Mouse (Mus musculus) neural tube, embryonic 11.5 days (tissue): Measurements from ENCODE around the gene Hist1h4k. TPM values are rescaled to one million over a fixed set of nuclear protein-coding genes. Genes with fewer than 3 reads are reported as not detected.
"Not testable (repeated sequence)": the region's sequence is repeated elsewhere in the genome, so short reads cannot be mapped to it uniquely, and the experiment has no call there.

ENCODE experiments used
- ATAC-seq: fragments of 200-750 bp; cut with Nextera tagmentation; 2 replicates; pipeline ENCODE4 v1.8.0; 2017; ENCODE audit warnings: moderate number of reproducible peaks, mild to moderate bottlenecking, moderate TSS enrichment, moderate library complexity; ENCODE audit not compliant: insufficient read depth, low FRiP score, low TSS enrichment
- DNase-seq: peaks from one replicate; pipeline ENCODE4 v3.0.0-alpha.2; 2015; ENCODE audit warnings: low spot score
- H3K27ac ChIP-seq: fragments of 300-500 bp; sonication (generic); 2 replicates; pipeline ENCODE4 v1.5.1; 2014; ENCODE audit warnings: low read depth, mild to moderate bottlenecking, low read length
- H3K27me3 ChIP-seq: fragments of 300-500 bp; sonication (generic); 2 replicates; pipeline ENCODE4 v1.6.1; 2014; ENCODE audit warnings: mild to moderate bottlenecking, low read length, mixed read lengths; ENCODE audit not compliant: control insufficient read depth, insufficient read depth
- H3K36me3 ChIP-seq: fragments of 300-500 bp; sonication (generic); 2 replicates; pipeline ENCODE4 v1.6.1; 2014; ENCODE audit warnings: mild to moderate bottlenecking, low read length, moderate library complexity, mixed read lengths; ENCODE audit not compliant: control insufficient read depth, insufficient read depth
- H3K4me1 ChIP-seq: fragments of 300-500 bp; sonication (generic); 2 replicates; pipeline ENCODE4 v1.6.1; 2014; ENCODE audit warnings: low read length, mixed read lengths; ENCODE audit not compliant: control insufficient read depth, insufficient read depth
- H3K4me2 ChIP-seq: fragments of 300-500 bp; sonication (generic); 2 replicates; pipeline ENCODE4 v1.6.1; 2014; ENCODE audit warnings: low read depth, mild to moderate bottlenecking, moderate library complexity
- H3K4me3 ChIP-seq: fragments of 300-500 bp; sonication (generic); 2 replicates; pipeline ENCODE4 v1.5.1; 2014; ENCODE audit warnings: low read depth, low read length
- H3K9ac ChIP-seq: fragments of 300-500 bp; sonication (generic); 2 replicates; pipeline ENCODE4 v1.6.1; 2014; ENCODE audit warnings: mild to moderate bottlenecking, low read length
- H3K9me3 ChIP-seq: fragments of 300-500 bp; sonication (generic); 2 replicates; pipeline ENCODE4 v1.6.1; 2016; ENCODE audit warnings: low read length; ENCODE audit not compliant: control insufficient read depth
- WGBS: fragments of 180-500 bp; shearing (Covaris S2); extraction: QIAGEN DNeasy Blood & Tissue Kit; methylation state at CpG from one replicate; pipeline ENCODE4 v1.1.7; 2014; 5-methylcytosine and 5-hydroxymethylcytosine counted together
- polyA plus RNA-seq: library from polyadenylated mRNA; unstranded; fragments of >200 nt; fragmentation: Nextera tagmentation; extraction: Ambion mirVana; gene quantifications from 2 replicates; pipeline ENCODE4 v1.2.1, GENCODE M21; 2014

Hist1h4k gene
- polyA plus RNA-seq, 1 experiment from 2014 or later: 1.8 TPM

DNA sequence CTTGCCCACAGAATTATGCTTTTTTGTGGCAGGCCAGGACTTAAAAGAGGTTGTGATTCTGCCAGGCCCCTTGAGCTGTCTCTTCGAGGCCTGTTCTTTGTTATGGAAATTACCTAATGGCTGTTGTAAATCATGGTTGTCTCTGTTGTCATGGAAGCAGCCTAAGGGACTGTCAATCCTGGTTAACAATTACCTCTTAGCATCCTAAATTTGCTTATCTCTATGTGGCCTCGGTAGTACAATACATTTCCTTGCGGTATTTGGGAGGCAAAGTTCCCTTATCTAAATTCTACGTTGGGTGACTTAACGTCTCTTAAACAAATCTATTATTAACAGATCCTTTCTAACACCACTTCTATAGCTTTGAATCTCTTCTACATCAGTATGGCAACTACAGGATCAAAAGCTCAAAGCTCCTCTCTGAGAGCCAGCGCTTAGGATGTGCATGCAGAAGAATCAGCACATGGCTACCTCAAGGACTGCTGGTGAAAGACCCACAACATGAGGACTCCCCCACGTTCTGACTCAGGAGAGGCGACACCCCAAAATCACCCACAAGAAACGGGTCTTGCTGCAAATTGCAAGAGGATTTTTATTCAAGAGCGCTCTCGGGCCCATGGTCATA, 22.2 kb downstream of the Hist1h4k start:
- Histone ChIP-seq H3K4me3 (no peak overlapping the region), H3K27me3 (no peaks in the 10 kb centered on the region), H3K4me2 (no peak overlapping the region), H3K9me3 (no peaks in the 10 kb centered on the region), H3K4me1 (peaks cover 5% of the 10 kb centered on the region; the same call in 1 of the 2 replicates), H3K36me3 (no peaks in the 10 kb centered on the region), H3K27ac (no peak overlapping the region), H3K9ac (no peak overlapping the region)
- WGBS: 20% methylated on average over 10 of the region's 11 CpGs
- peak; percentile 86 for ATAC-seq
- DNase-seq: no peak

GRCm38 (mm10) chr13:21722993-21723836, 27.1 kb downstream of the Hist1h4k start:
- DNase-seq (peak; percentile 46), ATAC-seq (no peak)
- peak overlapping the region; percentile 61; the same call in 1 of the 2 replicates for H3K9ac ChIP-seq
- H3K4me2 ChIP-seq: no peak overlapping the region; the same call in 1 of the 2 replicates
- H3K4me1 ChIP-seq: peaks cover 25% of the 10 kb centered on the region
- H3K9me3 ChIP-seq: no peaks in the 10 kb centered on the region
- no peak overlapping the region; the same call in 1 of the 2 replicates for H3K4me3 ChIP-seq
- no peaks in the 10 kb centered on the region for H3K36me3 ChIP-seq
- H3K27me3 ChIP-seq: no peaks in the 10 kb centered on the region
- H3K27ac ChIP-seq: no peak overlapping the region
- 34% methylated on average over 5 of the region's 5 CpGs for WGBS

DNA sequence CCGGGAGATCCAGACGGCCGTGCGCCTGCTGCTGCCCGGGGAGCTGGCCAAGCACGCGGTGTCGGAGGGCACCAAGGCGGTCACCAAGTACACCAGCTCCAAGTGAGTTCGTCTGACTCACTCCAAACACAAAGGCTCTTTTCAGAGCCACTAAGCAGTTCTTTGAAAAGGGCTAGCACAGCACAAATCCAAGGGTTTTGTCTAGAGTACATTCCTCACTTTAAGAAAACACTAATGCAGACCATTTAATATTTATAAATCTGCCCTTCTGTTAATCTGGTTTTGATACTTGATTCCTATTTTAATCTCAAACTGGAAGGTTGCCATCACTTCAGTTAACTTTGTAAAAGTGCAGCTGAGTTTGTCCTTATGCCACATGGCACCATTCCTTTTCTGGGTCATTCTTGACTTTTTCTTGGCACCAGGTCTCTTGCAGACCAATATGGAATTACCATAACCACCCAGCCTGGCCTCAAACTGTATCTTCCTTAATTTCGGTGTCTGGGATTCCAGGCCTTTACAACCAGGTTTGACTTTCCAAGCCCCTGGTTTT, 27.9 kb downstream of the Hist1h4k start:
- Histone ChIP-seq H3K4me2 (peak overlapping the region; percentile 45), H3K4me1 (peaks cover 23% of the 10 kb centered on the region), H3K9ac (peak overlapping the region; percentile 61), H3K4me3 (peak overlapping the region; percentile 25), H3K9me3 (no peaks in the 10 kb centered on the region), H3K27me3 (no peaks in the 10 kb centered on the region), H3K36me3 (no peaks in the 10 kb centered on the region), H3K27ac (peak overlapping the region; percentile 90)
- peak; percentile 25; the same call in 1 of the 2 replicates for ATAC-seq
- 3% methylated on average over 9 of the region's 11 CpGs for WGBS
- DNase-seq: peak; percentile 21

GRCm38 (mm10) chr13:21721757-21722372, 28.4 kb downstream of the Hist1h4k start, which contains the start of gene Hist1h2bm:
Gene Hist1h2bm (plus strand): TSS chr13:21722044.
- Histone ChIP-seq H3K4me1 (peaks cover 20% of the 10 kb centered on the region), H3K9ac (peak within 1 kb of the TSS; percentile 80), H3K4me2 (peak within 1 kb of the TSS; percentile 57), H3K27ac (peak within 1 kb of the TSS; percentile 90), H3K4me3 (peak within 1 kb of the TSS; percentile 31)
- peak; percentile 94 for ATAC-seq
- DNase-seq: peak; percentile 85
- not testable (repeated sequence) for H3K9me3 ChIP-seq, H3K27me3 ChIP-seq, H3K36me3 ChIP-seq
- WGBS: 0% methylated on average over 28 of the region's 37 CpGs

GRCm38 (mm10) chr13:21721107-21721756, 29.1 kb downstream of the Hist1h4k start:
- Histone ChIP-seq H3K4me1 (peaks cover 20% of the 10 kb centered on the region), H3K4me2 (peak overlapping the region; percentile 57), H3K9ac (peak overlapping the region; percentile 80), H3K27ac (peak overlapping the region; percentile 90), H3K4me3 (peak overlapping the region; percentile 31)
- not testable (repeated sequence) for H3K9me3 ChIP-seq, H3K36me3 ChIP-seq, H3K27me3 ChIP-seq
- 3% methylated on average over 20 of the region's 44 CpGs for WGBS
- ATAC-seq: peak; percentile 11; the same call in 1 of the 2 replicates
- peak; percentile 35 for DNase-seq

DNA sequence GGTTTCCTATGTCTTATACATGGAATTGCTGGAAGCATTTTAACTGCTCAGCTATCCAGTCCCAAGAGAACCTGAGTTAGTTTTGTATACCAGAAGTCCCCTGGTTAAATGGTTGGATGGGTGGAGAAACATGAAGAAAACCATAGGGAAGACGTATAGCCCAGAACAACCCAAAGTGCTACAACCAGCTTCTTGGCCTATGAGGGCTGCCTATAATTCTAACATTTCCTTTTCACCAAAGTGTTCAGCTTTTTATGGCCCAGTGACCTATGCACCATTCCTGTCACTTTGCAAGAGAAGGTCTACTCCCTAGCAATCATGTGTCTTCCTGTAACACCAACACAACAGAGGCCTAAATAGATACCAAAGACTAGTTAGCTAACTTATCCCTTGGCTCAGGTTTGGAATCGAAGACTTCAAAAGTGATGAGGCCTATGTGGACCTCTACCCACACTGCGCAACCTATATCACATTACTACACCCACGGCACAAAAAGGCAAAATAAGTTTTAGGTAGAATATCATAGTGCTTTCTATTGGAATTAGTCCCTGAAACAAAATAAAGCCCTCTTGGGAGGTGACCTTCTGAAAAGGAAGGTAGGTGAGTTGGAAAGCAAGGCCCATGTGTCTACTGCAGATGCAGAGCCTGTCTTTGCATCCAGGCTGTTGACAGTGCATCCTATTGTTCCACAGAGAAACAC, 31.8 kb downstream of the Hist1h4k start:
- Histone ChIP-seq H3K27me3 (no peaks in the 10 kb centered on the region), H3K9ac (peak overlapping the region; percentile 61), H3K4me1 (peaks cover 26% of the 10 kb centered on the region), H3K27ac (peak overlapping the region; percentile 65), H3K4me2 (peak overlapping the region; percentile 49), H3K9me3 (no peaks in the 10 kb centered on the region), H3K36me3 (no peaks in the 10 kb centered on the region), H3K4me3 (peak overlapping the region; percentile 32)
- 63% methylated on average over 4 of the region's 4 CpGs for WGBS
- peak; percentile 44 for DNase-seq
- no peak for ATAC-seq

GRCm38 (mm10) chr13:21717397-21718357, 32.6 kb downstream of the Hist1h4k start, which contains the start of gene Hist1h3h:
Gene Hist1h3h (plus strand): TSS chr13:21717659.
- DNase-seq (peak; percentile 87), ATAC-seq (peak; percentile 33)
- Histone ChIP-seq H3K27ac (peak within 1 kb of the TSS; percentile 87), H3K9ac (peak within 1 kb of the TSS; percentile 69), H3K4me3 (peak within 1 kb of the TSS; percentile 32), H3K4me1 (peaks cover 25% of the 10 kb centered on the region), H3K4me2 (peak within 1 kb of the TSS; percentile 68)
- not testable (repeated sequence) for H3K36me3 ChIP-seq, H3K27me3 ChIP-seq, H3K9me3 ChIP-seq
- under 1% methylated on average over 27 of the region's 56 CpGs for WGBS
